Mouse (Mus musculus) CH12.LX (cell line): ENCODE results near the gene Prrg1. TPM values are rescaled to one million over a fixed set of nuclear protein-coding genes. Genes with fewer than 3 reads are reported as not detected.

ENCODE experiments used
- DNase-seq: peaks from one replicate; pipeline ENCODE4 v3.0.0-alpha.2; 2013; ENCODE audit errors: extremely low read depth
- H3K27ac ChIP-seq: 2 replicates; pipeline ENCODE4 v1.5.1; 2012; ENCODE audit warnings: low read depth, mild to moderate bottlenecking, control low read depth, moderate library complexity; ENCODE audit not compliant: insufficient read depth
- H3K27me3 ChIP-seq: replicated peaks from 2 replicates; pipeline ENCODE3; 2012; ENCODE audit warnings: inconsistent platforms
- H3K36me3 ChIP-seq, 2 experiments: replicated peaks in 1 of 2; 2 replicates each; pipeline versions ENCODE3 to v1.6.1; 2012; ENCODE audit warnings: inconsistent platforms in 1 of 2, low read length in 1 of 2, mild to moderate bottlenecking in 1 of 2, mixed read lengths in 1 of 2, moderate library complexity in 1 of 2; ENCODE audit not compliant: control insufficient read depth in 1 of 2, insufficient read depth in 1 of 2
- H3K4me1 ChIP-seq, 2 experiments: 2 replicates each; pipeline ENCODE4 v1.6.1; 2012; ENCODE audit warnings: inconsistent platforms in 1 of 2, moderate library complexity in 1 of 2; ENCODE audit not compliant: insufficient read depth in 2 of 2, control insufficient read depth in 1 of 2
- H3K4me2 ChIP-seq: 2 replicates; pipeline ENCODE4 v1.6.1; 2012; ENCODE audit warnings: low read depth, mild to moderate bottlenecking, control low read depth; ENCODE audit not compliant: poor library complexity, insufficient read depth, severe bottlenecking
- H3K4me3 ChIP-seq, 3 experiments: fragments of 150-350 bp in 1 of 3; sonication (generic) in 1 of 3; replicated peaks in 1 of 3; 2 replicates each; pipeline versions ENCODE3 to v1.5.1; 2011 to 2012; ENCODE audit warnings: low read depth in 2 of 3, low read length in 2 of 3, mild to moderate bottlenecking in 2 of 3, moderate library complexity in 2 of 3, control low read depth in 1 of 3, improper control_type of control experiment in 1 of 3, inconsistent platforms in 1 of 3, mixed read lengths in 1 of 3; ENCODE audit not compliant: poor library complexity in 1 of 3
- H3K79me2 ChIP-seq: replicated peaks from 2 replicates; pipeline ENCODE4 v1.6.1; 2012; ENCODE audit warnings: mild to moderate bottlenecking, moderate library complexity; ENCODE audit not compliant: control insufficient read depth, poor library complexity, insufficient read depth, severe bottlenecking; ENCODE audit errors: extremely low read depth
- H3K9ac ChIP-seq: 2 replicates; pipeline ENCODE4 v1.6.1; 2012; ENCODE audit warnings: low read depth, mild to moderate bottlenecking, control low read depth, moderate library complexity; ENCODE audit not compliant: insufficient read depth
- H3K9me3 ChIP-seq: replicated peaks from 2 replicates; pipeline ENCODE3; 2012; ENCODE audit warnings: low read length, inconsistent platforms, mixed read lengths
- BHLHE40 ChIP-seq: IDR thresholded peaks from 2 replicates; pipeline ENCODE4 v1.6.1; 2011; ENCODE audit warnings: mild to moderate bottlenecking, low read depth, low read length, improper control_type of control experiment
- EP300 ChIP-seq: IDR thresholded peaks from 2 replicates; pipeline ENCODE4 v1.6.1; 2011; ENCODE audit warnings: low read length, improper control_type of control experiment
- IRF4 ChIP-seq: IDR thresholded peaks from 2 replicates; pipeline ENCODE4 v1.6.1; 2014; ENCODE audit warnings: low read depth, mild to moderate bottlenecking, inconsistent platforms, low read length, improper control_type of control experiment
- JUND ChIP-seq: conservative IDR thresholded peaks from 2 replicates; pipeline ENCODE4 v1.6.1; 2011; ENCODE audit warnings: low read depth, low read length, improper control_type of control experiment
- KAT2A ChIP-seq: IDR thresholded peaks from 2 replicates; pipeline ENCODE4 v1.6.1; 2012; ENCODE audit warnings: low read length, improper control_type of control experiment, inconsistent platforms; ENCODE audit not compliant: insufficient replicate concordance
- MAFK ChIP-seq: IDR thresholded peaks from 2 replicates; pipeline ENCODE4 v1.6.1; 2011; ENCODE audit warnings: low read length, improper control_type of control experiment; ENCODE audit not compliant: insufficient replicate concordance
- MAZ ChIP-seq: IDR thresholded peaks from 2 replicates; pipeline ENCODE4 v1.6.1; 2012; ENCODE audit warnings: low read depth, mild to moderate bottlenecking, inconsistent platforms, low read length, improper control_type of control experiment, moderate library complexity
- NELFE ChIP-seq: IDR thresholded peaks from 2 replicates; pipeline ENCODE4 v1.6.1; 2011; ENCODE audit warnings: low read depth, low read length, improper control_type of control experiment
- NRF1 ChIP-seq: IDR thresholded peaks from 2 replicates; pipeline ENCODE4 v1.6.1; 2014; ENCODE audit warnings: low read depth, mild to moderate bottlenecking, inconsistent platforms, low read length, improper control_type of control experiment, moderate library complexity
- RAD21 ChIP-seq: IDR thresholded peaks from 2 replicates; pipeline ENCODE4 v1.6.1; 2011; ENCODE audit warnings: low read depth, mild to moderate bottlenecking, low read length, improper control_type of control experiment, moderate library complexity
- RCOR1 ChIP-seq: conservative IDR thresholded peaks from 2 replicates; pipeline ENCODE4 v1.6.1; 2012; ENCODE audit warnings: low read depth, mild to moderate bottlenecking, inconsistent platforms, low read length, improper control_type of control experiment
- SMC3 ChIP-seq: IDR thresholded peaks from 2 replicates; pipeline ENCODE4 v1.6.1; 2011; ENCODE audit warnings: low read depth, low read length, improper control_type of control experiment
- TBP ChIP-seq: conservative IDR thresholded peaks from 2 replicates; pipeline ENCODE4 v1.6.1; 2011; ENCODE audit warnings: low read depth, low read length, improper control_type of control experiment
- ZMIZ1 ChIP-seq: IDR thresholded peaks from 2 replicates; pipeline ENCODE4 v1.6.1; 2012; ENCODE audit warnings: low read depth, mild to moderate bottlenecking, inconsistent platforms, low read length, improper control_type of control experiment
- ZNF384 ChIP-seq: IDR thresholded peaks from 2 replicates; pipeline ENCODE4 v1.6.1; 2012; ENCODE audit warnings: low read depth, low read length, improper control_type of control experiment, inconsistent platforms
- dilution Hi-C: fragments of 300-500 bp; cut with MboI; formaldehyde crosslinking; loops from 2 replicates; pipeline ENCODE4 v1.14.3; 2020; ENCODE audit warnings: low sequenced_read_pairs; ENCODE audit not compliant: extremely low pct_unique_long_range_greater_than_20kb, extremely low pct_ligation_motif_present
- in situ Hi-C: fragments of 300-500 bp; cut with MboI; formaldehyde crosslinking; loops from 3 replicates; pipeline ENCODE4 v1.14.3; 2019; ENCODE audit warnings: low sequenced_read_pairs, low pct_ligation_motif_present, low pct_unique_long_range_greater_than_20kb, mixed read lengths
- polyA plus RNA-seq: library from polyadenylated mRNA; unstranded; fragments of >175 nt; gene quantifications from 2 replicates; pipeline ENCODE4 v1.2.1, GENCODE M21; 2012; ENCODE audit warnings: low read depth; ENCODE audit not compliant: insufficient read length
- total RNA-seq, 2 experiments: library from RNA; depleted of rRNA; stranded (reverse); fragments of 300-350 nt in 1 of 2; fragments of >200 nt in 1 of 2; gene quantifications; 2 replicates each; pipeline ENCODE4 v1.2.3; 2012 to 2014

Gene Prrg1
- total RNA-seq (2012; rRNA removed) = not detected in 2 replicates
- not detected in 2 replicates for total RNA-seq (2014; rRNA removed)
- not detected in 2 replicates for polyA plus RNA-seq

DNA sequence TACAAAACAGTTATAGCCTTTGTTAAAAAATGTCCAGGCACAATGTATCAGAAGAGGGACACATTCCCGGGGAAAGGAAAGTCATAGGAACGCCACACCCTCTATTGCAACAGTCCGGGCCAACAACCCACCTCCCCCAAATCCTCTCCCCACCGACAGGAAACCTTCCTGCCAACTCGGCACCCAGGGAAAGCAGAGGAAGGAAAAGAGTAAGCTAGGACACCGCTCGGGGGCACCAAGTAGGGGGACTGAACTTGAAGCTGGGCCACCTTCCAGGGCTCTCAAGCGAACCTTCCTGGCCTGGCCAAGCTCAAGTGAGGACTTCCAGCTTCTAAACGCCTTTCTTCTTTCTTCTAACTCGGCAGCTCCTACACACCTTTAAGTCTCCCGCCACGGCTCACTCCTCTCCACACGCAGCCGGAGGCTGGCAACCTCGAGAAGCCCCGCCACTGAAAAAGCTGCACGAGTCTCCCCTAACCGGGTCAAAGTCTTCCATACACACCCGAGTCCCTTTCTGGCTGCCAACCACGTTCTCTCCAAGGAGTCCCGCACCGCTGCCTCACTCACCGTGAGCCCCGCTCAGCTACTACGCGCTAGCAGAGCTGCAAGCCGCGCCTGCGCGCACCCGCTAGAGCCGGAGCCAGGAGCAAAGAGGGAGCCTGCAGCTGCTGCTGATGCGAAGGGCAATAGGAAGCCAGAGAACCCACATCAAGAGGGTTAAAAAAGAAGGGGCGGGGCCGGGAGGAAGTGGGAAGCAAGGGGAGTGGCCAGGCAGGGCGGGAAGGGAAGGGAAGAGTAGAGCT is at the start of gene Prrg1:
Gene Prrg1, minus strand, starts transcription at position 695 of the 803 bp plus-strand sequence.
- DNase-seq = no peak
- H3K9me3 ChIP-seq = peaks cover 8% of the 10 kb centered on the region
- no peak within 1 kb of the TSS for H3K4me2 ChIP-seq
- no peak within 1 kb of the TSS for H3K27ac ChIP-seq
- in situ Hi-C loops = no loop called here
- H3K9ac ChIP-seq = no peak within 1 kb of the TSS
- no peak for TF ChIP-seq SMC3
- TF ChIP-seq ZMIZ1 = no peak
- no peak for TF ChIP-seq TBP
- TF ChIP-seq ZNF384 = no peak
- no peaks in the 10 kb centered on the region for H3K79me2 ChIP-seq
- no peaks in the 10 kb centered on the region for H3K4me1 ChIP-seq
- dilution Hi-C loops = no loop called here
- H3K27me3 ChIP-seq = no peaks in the 10 kb centered on the region
- H3K36me3 ChIP-seq = no peaks in the 10 kb centered on the region
- no peak within 1 kb of the TSS for H3K4me3 ChIP-seq

DNA sequence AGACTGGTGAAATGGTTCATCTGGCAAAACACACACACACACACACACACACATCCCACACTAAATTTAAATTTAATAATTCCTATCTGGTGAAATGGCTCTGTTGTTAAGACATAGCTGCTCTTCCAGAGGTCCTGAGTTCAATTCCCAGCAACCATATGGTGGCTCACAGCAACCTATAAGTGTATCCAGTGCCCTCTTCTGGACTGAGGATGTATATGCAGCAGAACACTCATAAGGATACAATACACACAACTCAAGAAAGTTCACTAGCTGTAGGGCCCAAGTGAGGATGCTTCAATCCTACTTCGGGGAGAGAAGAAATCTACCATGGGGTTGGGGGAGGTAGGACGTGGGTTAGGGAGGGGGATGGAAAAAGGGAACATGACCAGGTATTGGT is 22.1 kb upstream of the Prrg1 start:
- Histone ChIP-seq H3K36me3 (no peaks in the 10 kb centered on the region), H3K4me2 (no peak overlapping the region), H3K4me1 (no peaks in the 10 kb centered on the region), H3K9ac (no peak overlapping the region), H3K9me3 (no peaks in the 10 kb centered on the region), H3K27me3 (no peaks in the 10 kb centered on the region), H3K27ac (no peak overlapping the region), H3K79me2 (no peaks in the 10 kb centered on the region), H3K4me3 (no peak overlapping the region)
- TF ChIP-seq MAFK (no peak), BHLHE40 (no peak), EP300 (no peak), NRF1 (no peak), KAT2A (no peak), RAD21 (no peak), IRF4 (no peak), ZMIZ1 (no peak), JUND (no peak), RCOR1 (no peak), MAZ (no peak), NELFE (no peak)
- in situ Hi-C loops = no loop called here
- no peak for DNase-seq
- dilution Hi-C loops = no loop called here
